Mouse (Mus musculus) CH12.LX (cell line): ENCODE data around the gene Ralgapa1.

ENCODE experiments used
- CTCF ChIP-seq, 2 experiments: IDR thresholded peaks in 1 of 2; conservative IDR thresholded peaks in 1 of 2; 2 replicates each; pipeline ENCODE4 v1.5.1; 2011 to 2012; ENCODE audit warnings: low read depth in 2 of 2, low read length in 2 of 2, improper control_type of control experiment in 1 of 2, inconsistent platforms in 1 of 2, mild to moderate bottlenecking in 1 of 2, moderate library complexity in 1 of 2
- MAFK ChIP-seq: IDR thresholded peaks from 2 replicates; pipeline ENCODE4 v1.6.1; 2011; ENCODE audit warnings: low read length, improper control_type of control experiment; ENCODE audit not compliant: insufficient replicate concordance
- MEF2A ChIP-seq: IDR thresholded peaks from 2 replicates; pipeline ENCODE4 v1.6.1; 2014; ENCODE audit warnings: low read depth, mild to moderate bottlenecking, inconsistent platforms, low read length, improper control_type of control experiment, borderline replicate concordance

DNA sequence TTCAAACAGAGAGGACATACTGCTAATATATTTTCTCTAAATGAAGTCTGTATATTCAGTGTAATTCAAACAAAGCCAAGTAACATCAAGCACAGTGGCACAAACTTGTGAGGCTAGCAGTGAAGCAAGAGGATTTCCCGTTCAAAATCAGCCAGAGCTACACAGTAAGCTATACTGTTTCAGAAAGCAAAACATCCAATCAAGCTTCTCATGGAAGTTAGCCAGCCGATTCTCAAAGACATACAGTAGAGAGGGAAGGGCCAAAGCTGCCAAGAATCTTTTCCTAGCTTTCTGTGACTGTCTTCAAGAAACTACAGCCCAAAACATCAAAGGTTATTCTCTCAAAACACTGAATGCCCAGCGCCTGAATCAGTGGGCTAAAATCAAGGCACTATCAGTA is 15.9 kb downstream of the Ralgapa1 start:
- TF ChIP-seq CTCF (conservative IDR thresholded peaks at IDR 0.05 in 1 of 2, IDR thresholded peaks at IDR 0.05 in 1 of 2; ENCODE audit: low read depth in 2 of 2, low read length in 2 of 2) (no peak), MAFK (no peak), MEF2A (no peak)
